Mouse (Mus musculus): Measurements from ENCODE around the gene Nudt17. TPM values are rescaled to one million over a fixed set of nuclear protein-coding genes. Genes with fewer than 3 reads are reported as not detected.

Gene Nudt17
- polyA plus RNA-seq, 1 experiment from 2014 or later, result 24.7 TPM

GRCm38 (mm10) chr3:96728634-96729402 lies 20.5 kb upstream of the Nudt17 start:
- peak overlapping the region; percentile 88 for H3K4me3 ChIP-seq (replicated peaks)

DNA sequence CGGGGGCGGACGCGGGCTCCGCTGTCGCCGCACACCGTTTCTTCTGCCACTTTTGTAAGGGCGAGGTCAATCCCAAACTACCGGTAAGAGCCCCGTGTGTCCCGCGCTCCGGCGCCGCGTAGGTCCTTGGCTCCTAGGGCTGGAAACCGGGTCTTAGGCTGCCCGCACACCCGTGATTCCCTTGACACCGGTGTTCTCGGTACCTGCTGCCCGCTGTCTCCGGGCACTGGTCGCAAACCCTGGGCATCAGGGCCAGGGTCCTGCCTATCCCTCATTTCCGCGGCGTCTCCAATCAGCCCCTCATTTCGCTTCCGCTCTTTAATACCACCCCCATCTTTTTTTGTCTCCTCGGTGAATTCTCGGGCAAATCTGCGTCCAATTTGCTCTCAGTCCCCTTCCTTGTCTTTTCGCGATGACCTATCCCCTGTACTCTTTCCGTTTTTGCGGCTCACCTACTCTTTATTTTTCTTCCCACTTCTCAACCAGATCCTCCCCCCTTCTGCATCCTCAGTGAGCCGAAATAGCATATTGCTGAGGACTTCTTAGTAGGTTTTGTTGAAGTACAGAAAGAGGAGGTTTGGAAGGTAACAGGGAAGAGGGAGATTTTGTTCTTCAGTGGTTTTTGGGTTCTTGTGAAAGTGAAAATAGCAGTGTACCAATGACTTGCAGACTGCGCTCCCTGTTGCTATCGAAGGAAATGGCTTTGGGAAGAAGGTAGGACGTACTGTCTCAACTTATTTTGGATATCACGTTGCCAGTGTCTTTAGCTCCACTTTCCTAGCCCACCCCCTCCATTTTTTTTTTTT lies 19.7 kb upstream of the Nudt17 start:
- peak overlapping the region; percentile 88 for H3K4me3 ChIP-seq (replicated peaks)
- ATAC-seq (ENCODE audit: low FRiP score), result peak; percentile 68

More at GRCm38 (mm10) chr3:96728634-96729402, 20.5 kb upstream of the Nudt17 start:
- Histone ChIP-seq H3K9me3 (replicated peaks) (no peaks in the 10 kb centered on the region), H3K27ac (replicated peaks) (peak overlapping the region; percentile 88), H3K9ac (replicated peaks) (peak overlapping the region; percentile 87), H3K27me3 (replicated peaks) (no peaks in the 10 kb centered on the region), H3K4me2 (peak overlapping the region; percentile 71), H3K4me1 (peaks cover 35% of the 10 kb centered on the region), H3K36me3 (peaks cover under 1% of the 10 kb centered on the region; the same call in 1 of the 2 replicates)
- ATAC-seq (ENCODE audit: low FRiP score), result no peak
- WGBS, result 52% methylated on average over 7 of the region's 7 CpGs

GRCm38 (mm10) chr3:96727343-96727827 lies 19.0 kb upstream of the Nudt17 start, which contains the start of the genes Polr3c and Rnf115:
Gene Polr3c (minus strand): TSS chr3:96727628.
Gene Rnf115 (plus strand): TSS chr3:96727664.
- Histone ChIP-seq H3K27ac (replicated peaks) (peak within 1 kb of the TSS; percentile 88), H3K4me3 (replicated peaks) (peak within 1 kb of the TSS; percentile 88), H3K4me2 (peak within 1 kb of the TSS; percentile 71), H3K9me3 (replicated peaks) (no peaks in the 10 kb centered on the region), H3K9ac (replicated peaks) (peak within 1 kb of the TSS; percentile 87), H3K27me3 (replicated peaks) (no peaks in the 10 kb centered on the region), H3K4me1 (peaks cover 35% of the 10 kb centered on the region), H3K36me3 (peaks cover 15% of the 10 kb centered on the region)
- peak; percentile 96 for ATAC-seq (ENCODE audit: low FRiP score)
- WGBS, result under 1% methylated on average over 51 of the region's 52 CpGs

More for the DNA sequence above, 19.7 kb upstream of the Nudt17 start:
- H3K36me3 ChIP-seq, result peaks cover 8% of the 10 kb centered on the region
- H3K4me2 ChIP-seq, result peak overlapping the region; percentile 71
- under 1% methylated on average over 42 of the region's 42 CpGs for WGBS
- no peaks in the 10 kb centered on the region for H3K27me3 ChIP-seq (replicated peaks)
- H3K27ac ChIP-seq (replicated peaks), result peak overlapping the region; percentile 88
- no peaks in the 10 kb centered on the region for H3K9me3 ChIP-seq (replicated peaks)
- H3K9ac ChIP-seq (replicated peaks), result peak overlapping the region; percentile 87
- H3K4me1 ChIP-seq, result peaks cover 35% of the 10 kb centered on the region

DNA sequence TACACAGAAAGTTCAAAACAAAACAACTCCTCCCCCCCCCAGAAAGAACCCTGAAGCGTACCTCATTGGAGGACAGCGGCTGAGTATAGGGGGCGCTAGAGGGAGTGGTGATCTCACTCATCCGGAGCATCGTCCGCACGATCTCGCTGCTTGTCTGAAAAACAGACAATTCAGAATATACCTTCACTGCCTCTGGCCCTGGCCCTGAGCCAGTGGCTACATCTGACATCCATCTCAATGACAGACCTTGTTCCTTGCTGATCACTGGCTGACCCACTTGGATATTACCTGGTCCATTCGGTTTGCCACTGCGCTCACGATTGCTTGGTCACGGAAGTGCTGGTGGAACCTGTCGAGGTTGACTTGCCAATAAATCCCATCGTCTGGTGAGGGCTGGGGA lies 10.8 kb upstream of the Nudt17 start:
- peaks cover 52% of the 10 kb centered on the region for H3K36me3 ChIP-seq
- peak overlapping the region; percentile 23; the same call in 1 of the 2 replicates for H3K4me2 ChIP-seq
- no peak overlapping the region for H3K4me3 ChIP-seq (replicated peaks)
- WGBS, result 37% methylated on average over 14 of the region's 14 CpGs
- H3K27ac ChIP-seq (replicated peaks), result no peak overlapping the region
- H3K9me3 ChIP-seq (replicated peaks), result no peaks in the 10 kb centered on the region
- ATAC-seq (ENCODE audit: low FRiP score), result 0 out of 2 replicates have a peak, but pooled peaks have one; percentile 41
- H3K4me1 ChIP-seq, result peaks cover 4% of the 10 kb centered on the region; the same call in 1 of the 2 replicates
- no peak overlapping the region for H3K9ac ChIP-seq (replicated peaks)
- no peaks in the 10 kb centered on the region for H3K27me3 ChIP-seq (replicated peaks)

GRCm38 (mm10) chr3:96715854-96716253 lies 7.5 kb upstream of the Nudt17 start:
- H3K36me3 ChIP-seq, result peaks cover 56% of the 10 kb centered on the region
- no peaks in the 10 kb centered on the region for H3K27me3 ChIP-seq (replicated peaks)
- no peak overlapping the region for H3K4me2 ChIP-seq
- H3K4me1 ChIP-seq, result peaks cover 4% of the 10 kb centered on the region; the same call in 1 of the 2 replicates
- no peak overlapping the region for H3K9ac ChIP-seq (replicated peaks)
- H3K27ac ChIP-seq (replicated peaks), result no peak overlapping the region
- no peak overlapping the region for H3K4me3 ChIP-seq (replicated peaks)
- no peaks in the 10 kb centered on the region for H3K9me3 ChIP-seq (replicated peaks)
- WGBS, result 66% methylated on average over 2 of the region's 2 CpGs
- ATAC-seq (ENCODE audit: low FRiP score), result no peak

DNA sequence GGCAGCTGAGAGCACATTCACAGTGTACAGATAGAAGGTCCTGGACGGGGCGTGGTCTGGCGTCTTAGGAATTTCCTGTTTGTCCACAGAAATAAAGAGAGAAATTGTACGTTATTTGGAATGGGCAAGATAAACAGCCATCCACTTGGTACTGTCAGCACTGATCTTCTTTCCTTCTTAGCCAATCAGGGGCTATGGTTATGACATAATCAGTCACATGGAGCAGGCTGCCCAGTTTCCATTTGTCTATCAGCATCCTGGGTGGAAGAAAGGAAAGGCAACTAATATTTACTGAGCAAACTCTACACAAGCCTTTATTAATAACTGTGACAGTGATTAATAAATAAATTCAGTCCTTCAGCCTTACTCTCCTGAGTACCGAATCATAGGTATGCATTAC lies 5.9 kb upstream of the Nudt17 start:
- Histone ChIP-seq H3K9ac (replicated peaks) (no peak overlapping the region), H3K27ac (replicated peaks) (no peak overlapping the region), H3K36me3 (peaks cover 60% of the 10 kb centered on the region), H3K4me1 (peaks cover 3% of the 10 kb centered on the region; the same call in 1 of the 2 replicates), H3K4me2 (no peak overlapping the region), H3K27me3 (replicated peaks) (no peaks in the 10 kb centered on the region), H3K9me3 (replicated peaks) (no peaks in the 10 kb centered on the region), H3K4me3 (replicated peaks) (no peak overlapping the region)
- ATAC-seq (ENCODE audit: low FRiP score), result no peak
- 94% methylated on average over 5 of the region's 5 CpGs for WGBS

- Histone ChIP-seq H3K36me3 (peaks cover 50% of the 10 kb centered on the region), H3K27ac (replicated peaks) (no peak overlapping the region), H3K9me3 (replicated peaks) (no peaks in the 10 kb centered on the region), H3K27me3 (replicated peaks) (no peaks in the 10 kb centered on the region), H3K9ac (replicated peaks) (peak overlapping the region; percentile 78), H3K4me3 (replicated peaks) (peak overlapping the region; percentile 55; the same call in 1 of the 2 replicates), H3K4me2 (peak overlapping the region; percentile 99), H3K4me1 (peaks cover 6% of the 10 kb centered on the region)
- WGBS, result 48% methylated on average over 2 of the region's 2 CpGs
- peak; percentile 15; the same call in 1 of the 2 replicates for ATAC-seq (ENCODE audit: low FRiP score)
These were observed 312 bp upstream of the Nudt17 start for GRCm38 (mm10) chr3:96708684-96709064.

DNA sequence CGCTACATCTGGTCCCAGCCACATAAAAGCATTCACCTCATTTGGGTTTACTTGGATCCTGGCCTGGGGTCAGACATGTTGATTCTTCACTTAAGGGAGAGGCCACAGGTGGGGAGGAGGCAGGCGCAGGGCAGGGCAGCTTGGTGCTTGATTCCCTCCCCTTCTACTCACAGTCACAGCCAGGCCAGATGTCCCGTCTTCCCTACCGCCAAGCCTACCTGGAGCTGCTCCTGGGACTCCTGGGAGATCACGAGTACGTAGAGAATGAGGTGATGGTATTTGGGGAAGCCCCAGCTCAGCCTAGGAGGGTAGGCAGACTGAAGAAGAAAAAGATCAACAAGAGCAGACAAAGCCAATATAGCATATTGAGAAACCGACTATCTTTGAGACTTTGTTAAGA lies 1.4 kb downstream of the Nudt17 start:
- ATAC-seq (ENCODE audit: low FRiP score), result no peak
- no peak overlapping the region for H3K4me3 ChIP-seq (replicated peaks)
- peaks cover 6% of the 10 kb centered on the region for H3K4me1 ChIP-seq
- no peaks in the 10 kb centered on the region for H3K27me3 ChIP-seq (replicated peaks)
- H3K9ac ChIP-seq (replicated peaks), result no peak overlapping the region
- no peaks in the 10 kb centered on the region for H3K9me3 ChIP-seq (replicated peaks)
- H3K4me2 ChIP-seq, result no peak overlapping the region
- H3K36me3 ChIP-seq, result peaks cover 45% of the 10 kb centered on the region
- H3K27ac ChIP-seq (replicated peaks), result no peak overlapping the region
- 78% methylated on average over 7 of the region's 7 CpGs for WGBS

GRCm38 (mm10) chr3:96706217-96706616 lies 2.1 kb downstream of the Nudt17 start:
- no peak for ATAC-seq (ENCODE audit: low FRiP score)
- WGBS, result 95% methylated on average over 11 of the region's 11 CpGs
- H3K9ac ChIP-seq (replicated peaks), result no peak overlapping the region
- no peaks in the 10 kb centered on the region for H3K9me3 ChIP-seq (replicated peaks)
- H3K36me3 ChIP-seq, result peaks cover 45% of the 10 kb centered on the region
- no peak overlapping the region for H3K4me2 ChIP-seq
- no peaks in the 10 kb centered on the region for H3K27me3 ChIP-seq (replicated peaks)
- H3K27ac ChIP-seq (replicated peaks), result no peak overlapping the region
- peaks cover 6% of the 10 kb centered on the region for H3K4me1 ChIP-seq
- no peak overlapping the region for H3K4me3 ChIP-seq (replicated peaks)

DNA sequence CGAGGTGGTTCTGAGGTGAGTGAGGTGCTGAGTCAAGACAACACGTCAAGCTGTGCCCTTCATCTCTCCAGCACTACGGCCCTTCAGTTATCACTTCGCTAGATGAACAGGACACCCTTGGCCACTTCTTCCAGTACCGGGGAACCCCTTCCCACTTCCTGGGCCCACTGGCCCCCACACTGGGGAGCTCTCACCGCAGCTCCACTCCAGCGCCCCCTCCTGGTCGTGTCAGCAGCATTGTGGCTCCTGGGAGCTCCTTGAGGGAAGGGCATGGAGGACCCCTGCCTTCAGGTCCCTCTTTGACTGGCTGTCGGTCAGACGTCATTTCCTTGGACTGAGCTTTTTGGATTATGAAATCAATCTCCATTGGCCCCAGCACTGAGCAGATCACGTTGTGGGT lies 3.6 kb downstream of the Nudt17 start:
- ATAC-seq (ENCODE audit: low FRiP score), result no peak
- no peaks in the 10 kb centered on the region for H3K27me3 ChIP-seq (replicated peaks)
- no peak overlapping the region for H3K9ac ChIP-seq (replicated peaks)
- no peaks in the 10 kb centered on the region for H3K9me3 ChIP-seq (replicated peaks)
- peaks cover 41% of the 10 kb centered on the region for H3K36me3 ChIP-seq
- H3K4me3 ChIP-seq (replicated peaks), result no peak overlapping the region
- no peak overlapping the region for H3K4me2 ChIP-seq
- WGBS, result 71% methylated on average over 11 of the region's 11 CpGs
- H3K4me1 ChIP-seq, result peaks cover 6% of the 10 kb centered on the region
- no peak overlapping the region for H3K27ac ChIP-seq (replicated peaks)

GRCm38 (mm10) chr3:96701003-96701402 lies 7.4 kb downstream of the Nudt17 start:
- H3K27ac ChIP-seq (replicated peaks), result no peak overlapping the region
- H3K4me1 ChIP-seq, result peaks cover 13% of the 10 kb centered on the region
- ATAC-seq (ENCODE audit: low FRiP score), result no peak
- no peak overlapping the region for H3K9ac ChIP-seq (replicated peaks)
- no peak overlapping the region for H3K4me2 ChIP-seq
- H3K9me3 ChIP-seq (replicated peaks), result no peaks in the 10 kb centered on the region
- 93% methylated on average over 4 of the region's 4 CpGs for WGBS
- H3K4me3 ChIP-seq (replicated peaks), result no peak overlapping the region
- no peaks in the 10 kb centered on the region for H3K27me3 ChIP-seq (replicated peaks)
- H3K36me3 ChIP-seq, result peaks cover 41% of the 10 kb centered on the region
